Mouse (Mus musculus): ENCODE data around the gene Ly6g6f.

GRCm38 (mm10) chr17:35061299-35061698 lies 24.1 kb downstream of the Ly6g6f start:
- TF ChIP-seq CTCF (IDR thresholded peaks at IDR 0.05; ENCODE audit: low read depth) (no peak), EP300 (IDR thresholded peaks at IDR 0.05; ENCODE audit: low read depth) (no peak)
